Mouse (Mus musculus) heart, adult 2 months (tissue): ENCODE measurements at regions not wholly inside any gene's neighbourhood (a gene's known extent, or its start where the extent isn't known, plus 50 kb on each side); places are given as distances from the start of the nearest gene placed in this dataset.

Experiments used
- CTCF ChIP-seq: fragments of 200-600 bp; IDR thresholded peaks from 2 replicates; pipeline ENCODE4 v1.8.1; 2022; ENCODE audit warnings: antibody characterized with exemption, mild to moderate bottlenecking, moderate library complexity
- EP300 ChIP-seq: fragments of 200-500 bp; IDR thresholded peaks from 2 replicates; pipeline ENCODE4 v1.6.1; 2011; ENCODE audit warnings: low read depth, low read length, control low read depth; ENCODE audit not compliant: insufficient read depth

GRCm38 (mm10) chr2:117064126-117064525, 57.0 kb upstream of the Spred1 start:
- TF ChIP-seq EP300 (no peak), CTCF (no peak)
